Mouse (Mus musculus): ENCODE data around the gene Pcp4l1.

GRCm38 (mm10) chr1:171232800-171233730 lies 37.0 kb upstream of the Pcp4l1 start:
- TF ChIP-seq CTCF (IDR thresholded peaks at IDR 0.05; ENCODE audit: insufficient read depth, low read depth, low read length) = no peak
- TF ChIP-seq POLR2A (IDR thresholded peaks at IDR 0.05; ENCODE audit: insufficient read depth, low read depth, low read length) = no peak

Measured in olfactory bulb, adult 2 months (tissue).